Mouse (Mus musculus) kidney, embryonic 15.5 days (tissue): Measurements from ENCODE around the gene Tdp2. TPM values are rescaled to one million over a fixed set of nuclear protein-coding genes. Genes with fewer than 3 reads are reported as not detected.
A peak's percentile ranks its signal among the peaks of the same experiment; 100 is the strongest.
"Not testable (repeated sequence)": the region's sequence is repeated elsewhere in the genome, so short reads cannot be mapped to it uniquely, and the experiment has no call there.

Source experiments
- ATAC-seq: fragments of 200-750 bp; cut with Nextera tagmentation; replicated peaks from 2 replicates; pipeline ENCODE4 v1.8.0; 2017; ENCODE audit warnings: moderate TSS enrichment; ENCODE audit not compliant: low FRiP score
- H3K27ac ChIP-seq: fragments of 300-500 bp; sonication (generic); 2 replicates; pipeline ENCODE4 v1.5.1; 2015; ENCODE audit warnings: mild to moderate bottlenecking, inconsistent platforms
- H3K27me3 ChIP-seq: fragments of 300-500 bp; sonication (generic); 2 replicates; pipeline ENCODE4 v1.6.1; 2015; ENCODE audit warnings: inconsistent platforms
- H3K36me3 ChIP-seq: fragments of 300-500 bp; sonication (generic); 2 replicates; pipeline ENCODE4 v1.6.1; 2015; ENCODE audit warnings: inconsistent platforms
- H3K4me1 ChIP-seq: fragments of 300-500 bp; sonication (generic); 2 replicates; pipeline ENCODE4 v1.6.1; 2015; ENCODE audit warnings: inconsistent platforms
- H3K4me2 ChIP-seq: fragments of 300-500 bp; sonication (generic); 2 replicates; pipeline ENCODE4 v1.6.1; 2015; ENCODE audit warnings: moderate library complexity, mild to moderate bottlenecking, inconsistent platforms
- H3K4me3 ChIP-seq: fragments of 300-500 bp; sonication (generic); replicated peaks from 2 replicates; pipeline ENCODE4 v1.5.1; 2015; ENCODE audit warnings: mild to moderate bottlenecking, inconsistent platforms
- H3K9ac ChIP-seq: fragments of 300-500 bp; sonication (generic); 2 replicates; pipeline ENCODE4 v1.6.1; 2015; ENCODE audit warnings: mild to moderate bottlenecking, inconsistent platforms
- H3K9me3 ChIP-seq: fragments of 300-500 bp; sonication (generic); replicated peaks from 2 replicates; pipeline ENCODE4 v1.6.1; 2016; ENCODE audit warnings: inconsistent platforms
- whole genome bisulfite sequencing: fragments of 180-500 bp; shearing (Covaris S2); methylation state at CpG from one replicate; pipeline ENCODE4 v1.1.7; 2015; ENCODE audit warnings: mixed read lengths; 5-methylcytosine and 5-hydroxymethylcytosine counted together
- polyA plus RNA-seq: library from polyadenylated mRNA; unstranded; fragments of >200 nt; fragmentation: Nextera tagmentation; extraction: Ambion mirVana; gene quantifications from 2 replicates; pipeline ENCODE4 v1.2.1, GENCODE M21; 2015

Tdp2 gene
- polyA plus RNA-seq, 1 experiment from 2014 or later = 65.5 TPM

GRCm38 (mm10) chr13:24830756-24831352 lies 625 bp upstream of the Tdp2 start:
- peak overlapping the region; percentile 85 for H3K4me3 ChIP-seq
- H3K9ac ChIP-seq = peak overlapping the region; percentile 91
- H3K9me3 ChIP-seq = no peaks in the 10 kb centered on the region
- H3K4me1 ChIP-seq = peaks cover 20% of the 10 kb centered on the region
- no peaks in the 10 kb centered on the region for H3K27me3 ChIP-seq
- no peak for ATAC-seq
- WGBS = 2% methylated on average over 20 of the region's 20 CpGs
- H3K36me3 ChIP-seq = peaks cover 4% of the 10 kb centered on the region; the same call in 1 of the 2 replicates
- peak overlapping the region; percentile 86 for H3K27ac ChIP-seq
- peak overlapping the region; percentile 65 for H3K4me2 ChIP-seq

- peaks cover 20% of the 10 kb centered on the region for H3K4me1 ChIP-seq
- peak overlapping the region; percentile 85 for H3K4me3 ChIP-seq
- ATAC-seq = peak; percentile 37
- H3K9me3 ChIP-seq = no peaks in the 10 kb centered on the region
- H3K9ac ChIP-seq = peak overlapping the region; percentile 91
- H3K4me2 ChIP-seq = peak overlapping the region; percentile 65
- H3K27ac ChIP-seq = peak overlapping the region; percentile 97
- WGBS = 4% methylated on average over 21 of the region's 21 CpGs
- no peaks in the 10 kb centered on the region for H3K27me3 ChIP-seq
- peaks cover 10% of the 10 kb centered on the region for H3K36me3 ChIP-seq
Measured at GRCm38 (mm10) chr13:24832131-24832810, 792 bp downstream of the Tdp2 start.

GRCm38 (mm10) chr13:24832811-24833155 lies 1.3 kb downstream of the Tdp2 start:
- H3K9ac ChIP-seq = peak overlapping the region; percentile 91
- no peaks in the 10 kb centered on the region for H3K27me3 ChIP-seq
- H3K4me3 ChIP-seq = peak overlapping the region; percentile 85
- H3K27ac ChIP-seq = no peak overlapping the region
- no peak for ATAC-seq
- peaks cover 20% of the 10 kb centered on the region for H3K4me1 ChIP-seq
- WGBS = 38% methylated on average over 2 of the region's 2 CpGs
- peaks cover 12% of the 10 kb centered on the region for H3K36me3 ChIP-seq
- H3K4me2 ChIP-seq = peak overlapping the region; percentile 65
- H3K9me3 ChIP-seq = no peaks in the 10 kb centered on the region

- H3K9me3 ChIP-seq, H3K27ac ChIP-seq, ATAC-seq, H3K4me2 ChIP-seq, H3K27me3 ChIP-seq, H3K9ac ChIP-seq, H3K4me3 ChIP-seq: not testable (repeated sequence)
- Histone ChIP-seq H3K4me1 (peaks cover 13% of the 10 kb centered on the region), H3K36me3 (peaks cover 44% of the 10 kb centered on the region)
- 89% methylated on average over 8 of the region's 8 CpGs for WGBS
Measured at GRCm38 (mm10) chr13:24837765-24838164, 6.3 kb downstream of the Tdp2 start.

GRCm38 (mm10) chr13:24839831-24840230 lies 8.4 kb downstream of the Tdp2 start:
- WGBS = 52% methylated on average over 3 of the region's 3 CpGs
- Histone ChIP-seq H3K9ac (no peak overlapping the region), H3K9me3 (no peaks in the 10 kb centered on the region), H3K4me2 (no peak overlapping the region), H3K4me1 (peaks cover 4% of the 10 kb centered on the region), H3K27ac (no peak overlapping the region), H3K36me3 (peaks cover 44% of the 10 kb centered on the region), H3K27me3 (no peaks in the 10 kb centered on the region), H3K4me3 (no peak overlapping the region)
- ATAC-seq = no peak

- H3K4me1 ChIP-seq = peaks cover 12% of the 10 kb centered on the region
- 68% methylated on average over 3 of the region's 3 CpGs for WGBS
- no peak overlapping the region for H3K4me3 ChIP-seq
- no peak overlapping the region for H3K9ac ChIP-seq
- H3K9me3 ChIP-seq = no peaks in the 10 kb centered on the region
- no peak for ATAC-seq
- H3K27me3 ChIP-seq = no peaks in the 10 kb centered on the region
- no peak overlapping the region for H3K4me2 ChIP-seq
- H3K36me3 ChIP-seq = peaks cover 37% of the 10 kb centered on the region
- no peak overlapping the region for H3K27ac ChIP-seq
Measured at GRCm38 (mm10) chr13:24841702-24842101, 10.2 kb downstream of the Tdp2 start.

- Histone ChIP-seq H3K27me3 (no peaks in the 10 kb centered on the region), H3K4me3 (peak within 1 kb of the TSS; percentile 48), H3K9ac (peak within 1 kb of the TSS; percentile 31; the same call in 1 of the 2 replicates), H3K9me3 (no peaks in the 10 kb centered on the region), H3K4me1 (peaks cover 13% of the 10 kb centered on the region), H3K27ac (no peak within 1 kb of the TSS), H3K4me2 (peak within 1 kb of the TSS; percentile 92), H3K36me3 (peaks cover 16% of the 10 kb centered on the region)
- WGBS = 14% methylated on average over 40 of the region's 40 CpGs
- peak; percentile 90 for ATAC-seq
Measured at GRCm38 (mm10) chr13:24844983-24845955, 13.8 kb downstream of the Tdp2 start, which contains the start of gene D130043K22Rik. Gene D130043K22Rik (plus strand): TSS chr13:24845135.

GRCm38 (mm10) chr13:24849318-24849717 lies 17.8 kb downstream of the Tdp2 start:
- Histone ChIP-seq H3K9ac (no peak overlapping the region), H3K36me3 (no peaks in the 10 kb centered on the region), H3K4me3 (no peak overlapping the region), H3K27ac (no peak overlapping the region), H3K4me2 (no peak overlapping the region), H3K4me1 (peaks cover 13% of the 10 kb centered on the region), H3K9me3 (no peaks in the 10 kb centered on the region), H3K27me3 (no peaks in the 10 kb centered on the region)
- WGBS = 70% methylated on average over 4 of the region's 4 CpGs
- no peak for ATAC-seq

- Histone ChIP-seq H3K4me3 (no peak overlapping the region), H3K4me2 (no peak overlapping the region), H3K9ac (no peak overlapping the region), H3K36me3 (no peaks in the 10 kb centered on the region), H3K9me3 (no peaks in the 10 kb centered on the region), H3K27ac (no peak overlapping the region), H3K4me1 (no peaks in the 10 kb centered on the region), H3K27me3 (no peaks in the 10 kb centered on the region)
- WGBS = 87% methylated on average over 2 of the region's 2 CpGs
- no peak for ATAC-seq
Measured at GRCm38 (mm10) chr13:24851989-24852388, 20.5 kb downstream of the Tdp2 start.

GRCm38 (mm10) chr13:24852570-24852969 lies 21.1 kb downstream of the Tdp2 start:
- ATAC-seq = no peak

GRCm38 (mm10) chr13:24859115-24859514 lies 27.6 kb downstream of the Tdp2 start:
- H3K4me1 ChIP-seq = peaks cover 6% of the 10 kb centered on the region
- no peak overlapping the region for H3K4me3 ChIP-seq
- H3K4me2 ChIP-seq = no peak overlapping the region
- no peak for ATAC-seq
- H3K27ac ChIP-seq = no peak overlapping the region
- H3K9me3 ChIP-seq = no peaks in the 10 kb centered on the region
- no peaks in the 10 kb centered on the region for H3K27me3 ChIP-seq
- H3K9ac ChIP-seq = no peak overlapping the region
- no peaks in the 10 kb centered on the region for H3K36me3 ChIP-seq

More at GRCm38 (mm10) chr13:24852570-24852969, 21.1 kb downstream of the Tdp2 start:
- H3K9ac ChIP-seq = no peak overlapping the region
- H3K27ac ChIP-seq = no peak overlapping the region
- H3K4me3 ChIP-seq = no peak overlapping the region
- no peak overlapping the region for H3K4me2 ChIP-seq
- no peaks in the 10 kb centered on the region for H3K9me3 ChIP-seq
- no peaks in the 10 kb centered on the region for H3K27me3 ChIP-seq
- no peaks in the 10 kb centered on the region for H3K36me3 ChIP-seq
- H3K4me1 ChIP-seq = no peaks in the 10 kb centered on the region
- 78% methylated on average over 3 of the region's 3 CpGs for WGBS

GRCm38 (mm10) chr13:24861084-24861483 lies 29.6 kb downstream of the Tdp2 start:
- H3K4me2 ChIP-seq = no peak overlapping the region
- H3K27ac ChIP-seq = no peak overlapping the region
- no peaks in the 10 kb centered on the region for H3K36me3 ChIP-seq
- H3K4me1 ChIP-seq = peaks cover 6% of the 10 kb centered on the region
- no peak for ATAC-seq
- no peaks in the 10 kb centered on the region for H3K9me3 ChIP-seq
- H3K4me3 ChIP-seq = no peak overlapping the region
- WGBS = 62% methylated on average over 12 of the region's 12 CpGs
- H3K27me3 ChIP-seq = no peaks in the 10 kb centered on the region
- H3K9ac ChIP-seq = no peak overlapping the region
